Mouse (Mus musculus) layer of hippocampus, adult 2 months (tissue): ENCODE data around the gene Necab3. TPM values are rescaled to one million over a fixed set of nuclear protein-coding genes. Genes with fewer than 3 reads are reported as not detected.
A peak's percentile ranks its signal among the peaks of the same experiment; 100 is the strongest.

Experiments used
- DNase-seq, 2 experiments: peaks; one replicate each; pipeline ENCODE4 v3.0.0; 2022; ENCODE audit warnings: low spot score in 2 of 2
- H3K27ac ChIP-seq: fragments of 200-600 bp; 2 replicates; pipeline ENCODE4 v1.8.1; 2022
- H3K4me3 ChIP-seq: fragments of 200-600 bp; 2 replicates; pipeline ENCODE4 v1.8.1; 2022; ENCODE audit warnings: mild to moderate bottlenecking
- CTCF ChIP-seq: fragments of 200-600 bp; conservative IDR thresholded peaks from 2 replicates; pipeline ENCODE4 v1.8.1; 2022; ENCODE audit warnings: antibody characterized with exemption, mild to moderate bottlenecking, moderate library complexity
- total RNA-seq, 2 experiments: library from RNA; stranded (reverse); gene quantifications; 2 replicates each; pipeline ENCODE4 v1.2.3; 2021

Gene Necab3
- total RNA-seq, 2 experiments from 2014 or later = 30.0 to 34.9 TPM

DNA sequence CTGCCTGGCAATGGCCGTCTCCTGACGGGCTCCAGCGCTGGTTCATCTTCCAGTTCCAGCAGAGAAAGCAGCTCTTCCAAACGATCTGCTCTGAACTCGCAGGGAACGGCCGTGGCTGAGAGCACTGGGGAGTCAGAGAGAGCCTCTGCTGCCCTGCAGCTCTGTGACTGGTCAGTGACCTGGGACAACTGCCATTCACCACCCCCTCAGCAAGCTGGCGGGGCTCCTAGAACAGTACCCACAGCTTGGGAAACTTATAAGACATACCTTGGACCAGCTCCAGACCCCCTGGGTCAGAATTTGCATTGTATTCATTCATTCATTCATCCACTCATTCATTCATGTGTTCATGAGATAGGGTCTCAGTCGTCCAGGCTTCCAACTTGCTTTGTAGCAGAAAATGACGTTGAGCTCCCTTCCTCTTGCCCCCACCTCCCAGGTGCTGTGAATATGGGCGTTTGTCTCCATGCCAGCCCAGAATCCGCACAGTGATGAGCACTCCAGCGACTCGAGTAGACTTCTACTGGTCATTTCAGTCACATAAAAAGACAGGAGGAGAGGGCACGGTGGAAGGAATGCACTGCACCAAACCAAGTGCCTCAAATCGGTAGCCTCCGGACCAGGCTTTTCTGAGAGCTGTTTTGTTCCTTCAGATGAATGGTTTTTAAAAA is 26.4 kb upstream of the Necab3 start:
- no peak for TF ChIP-seq CTCF

GRCm38 (mm10) chr2:154583906-154584872 is 25.5 kb upstream of the Necab3 start:
- no peak for TF ChIP-seq CTCF
- DNase-seq = peak; percentile 93 to 94
- Histone ChIP-seq H3K4me3 (no peak overlapping the region), H3K27ac (peak overlapping the region; percentile 43; the same call in 1 of the 2 replicates)

More for the DNA sequence above, 26.4 kb upstream of the Necab3 start:
- Histone ChIP-seq H3K4me3 (no peak overlapping the region), H3K27ac (peak overlapping the region; percentile 43; the same call in 1 of the 2 replicates)
- DNase-seq = no peak

DNA sequence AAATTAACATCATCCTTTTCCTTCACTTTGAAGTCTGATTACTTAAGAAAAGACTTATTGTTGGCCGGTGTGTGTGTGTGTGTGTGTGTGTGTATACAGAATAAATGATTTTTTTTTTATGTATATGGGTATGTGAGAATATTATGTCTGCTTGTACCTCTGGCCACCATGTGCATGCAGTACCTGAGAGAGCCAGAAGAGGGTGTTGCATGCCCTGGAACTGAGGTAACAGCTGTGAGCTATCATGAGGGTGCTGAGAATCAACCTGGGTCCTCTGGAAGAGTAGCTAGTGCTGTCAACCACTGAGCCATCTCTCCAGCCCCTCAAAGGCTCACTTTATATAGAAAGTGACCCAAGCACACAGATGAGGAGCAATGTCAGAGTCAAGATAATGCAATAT is 22.7 kb upstream of the Necab3 start:
- no peak for DNase-seq
- TF ChIP-seq CTCF = peak; percentile 39
- Histone ChIP-seq H3K27ac (no peak overlapping the region), H3K4me3 (no peak overlapping the region)

DNA sequence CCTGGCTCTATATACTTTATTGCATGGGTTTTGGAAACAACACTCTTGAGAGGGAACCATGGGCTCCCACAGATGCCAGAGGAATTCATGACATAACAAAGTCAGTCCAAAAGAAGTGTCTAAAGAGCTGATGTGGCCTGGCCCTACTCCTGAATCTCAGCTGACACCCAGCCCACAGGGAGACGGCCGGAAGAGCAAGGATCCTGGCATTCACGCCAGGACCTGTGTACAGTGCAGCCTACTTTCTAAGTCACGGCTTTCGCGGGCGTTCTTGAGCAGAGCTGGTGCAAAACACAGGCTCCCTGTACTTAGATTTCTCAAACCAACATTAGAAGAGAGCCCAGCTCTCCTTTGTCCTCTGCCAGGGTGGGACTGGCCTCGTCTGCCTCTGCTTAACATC is 21.9 kb upstream of the Necab3 start:
- Histone ChIP-seq H3K4me3 (no peak overlapping the region), H3K27ac (no peak overlapping the region)
- DNase-seq = no peak
- TF ChIP-seq CTCF = no peak

GRCm38 (mm10) chr2:154577744-154578067 is 19.0 kb upstream of the Necab3 start:
- no peak overlapping the region for H3K4me3 ChIP-seq
- no peak for TF ChIP-seq CTCF
- no peak for DNase-seq
- no peak overlapping the region for H3K27ac ChIP-seq

GRCm38 (mm10) chr2:154576876-154577743 is 18.4 kb upstream of the Necab3 start:
- Histone ChIP-seq H3K27ac (no peak overlapping the region), H3K4me3 (no peak overlapping the region)
- TF ChIP-seq CTCF = no peak
- no peak for DNase-seq

GRCm38 (mm10) chr2:154574271-154574670 is 15.6 kb upstream of the Necab3 start:
- TF ChIP-seq CTCF = no peak
- Histone ChIP-seq H3K4me3 (no peak overlapping the region), H3K27ac (no peak overlapping the region)
- DNase-seq = no peak

DNA sequence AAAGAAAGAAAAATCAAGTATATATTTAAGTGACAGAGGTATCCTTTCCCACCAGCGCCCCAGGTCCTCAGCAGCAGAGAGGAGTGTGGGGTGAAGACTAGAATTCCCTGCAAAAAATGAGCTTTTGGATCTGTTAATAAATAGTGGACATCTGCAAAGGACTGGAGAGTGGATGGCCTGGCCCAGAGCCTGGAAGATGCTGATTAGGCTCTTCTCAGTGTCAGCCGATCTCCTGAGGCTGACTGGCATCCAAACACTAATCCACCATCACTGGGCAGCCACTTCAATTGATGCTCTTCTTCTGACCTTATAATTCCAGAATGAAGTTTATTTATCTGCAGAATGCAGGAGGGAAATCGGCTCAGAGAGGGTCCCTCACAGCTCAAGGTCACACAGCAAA is 14.3 kb upstream of the Necab3 start:
- DNase-seq = no peak
- TF ChIP-seq CTCF = no peak
- H3K27ac ChIP-seq = no peak overlapping the region
- no peak overlapping the region for H3K4me3 ChIP-seq

DNA sequence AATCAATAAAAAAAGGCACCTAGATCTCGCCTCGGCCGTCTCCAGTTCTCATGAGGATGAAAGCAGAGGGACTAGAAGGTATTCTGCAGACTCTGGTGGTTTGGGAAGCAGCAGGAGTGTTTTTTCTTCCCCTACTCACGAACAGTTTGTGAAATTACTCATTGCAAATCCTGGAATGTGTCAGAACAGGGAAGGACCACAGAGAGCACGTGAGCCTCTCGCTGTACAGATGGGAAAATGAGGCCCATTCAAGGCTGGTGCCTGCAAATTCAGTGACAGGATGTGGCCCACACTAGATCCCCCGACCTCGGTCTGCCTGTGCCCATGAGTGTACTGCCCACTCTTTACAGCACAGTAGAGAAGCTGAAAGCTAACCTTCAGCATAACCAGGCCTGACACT is 13.3 kb upstream of the Necab3 start:
- H3K4me3 ChIP-seq = no peak overlapping the region
- TF ChIP-seq CTCF = no peak
- no peak overlapping the region for H3K27ac ChIP-seq
- DNase-seq = no peak

DNA sequence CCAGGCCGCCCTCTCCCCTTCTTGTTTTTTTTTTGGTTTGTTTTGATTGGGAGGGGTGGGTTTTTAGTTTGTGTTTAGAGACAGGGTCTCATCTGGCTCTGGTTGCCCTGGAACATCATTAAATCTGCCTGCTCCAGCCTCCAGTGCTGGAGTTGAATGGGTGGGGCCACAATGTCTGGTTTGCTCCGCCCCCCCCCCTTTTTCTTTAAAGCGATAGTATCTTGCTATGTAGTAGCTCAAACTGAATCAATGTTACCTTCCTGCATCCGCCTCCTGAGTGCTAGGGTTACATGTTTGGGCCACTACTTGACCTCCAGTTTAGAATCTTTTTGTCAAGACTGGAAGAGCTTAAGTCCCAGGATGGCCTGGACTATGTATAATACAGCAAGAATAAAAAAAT is 12.6 kb upstream of the Necab3 start:
- no peak overlapping the region for H3K27ac ChIP-seq
- no peak for DNase-seq
- H3K4me3 ChIP-seq = no peak overlapping the region
- no peak for TF ChIP-seq CTCF

DNA sequence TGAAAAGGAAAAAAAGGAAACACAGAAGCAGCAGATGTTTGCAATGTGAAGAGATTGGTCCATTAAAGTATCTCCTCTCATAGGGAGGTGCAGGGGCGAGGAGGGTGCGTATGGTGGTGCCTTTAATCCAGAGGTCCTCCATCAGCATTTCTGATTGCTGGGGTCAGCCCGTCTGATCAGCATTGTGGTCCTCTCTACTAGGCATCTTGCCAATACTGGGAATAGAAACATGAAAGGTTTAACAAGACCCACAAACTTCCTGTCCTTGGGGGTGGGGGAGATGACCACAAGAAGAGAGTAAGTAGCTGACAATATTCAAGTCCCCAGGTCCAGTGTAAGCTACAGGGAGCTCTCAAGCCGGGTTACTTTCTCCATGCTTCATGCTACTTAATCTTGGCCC is 12.0 kb upstream of the Necab3 start:
- Histone ChIP-seq H3K4me3 (no peak overlapping the region), H3K27ac (no peak overlapping the region)
- DNase-seq = no peak
- no peak for TF ChIP-seq CTCF

DNA sequence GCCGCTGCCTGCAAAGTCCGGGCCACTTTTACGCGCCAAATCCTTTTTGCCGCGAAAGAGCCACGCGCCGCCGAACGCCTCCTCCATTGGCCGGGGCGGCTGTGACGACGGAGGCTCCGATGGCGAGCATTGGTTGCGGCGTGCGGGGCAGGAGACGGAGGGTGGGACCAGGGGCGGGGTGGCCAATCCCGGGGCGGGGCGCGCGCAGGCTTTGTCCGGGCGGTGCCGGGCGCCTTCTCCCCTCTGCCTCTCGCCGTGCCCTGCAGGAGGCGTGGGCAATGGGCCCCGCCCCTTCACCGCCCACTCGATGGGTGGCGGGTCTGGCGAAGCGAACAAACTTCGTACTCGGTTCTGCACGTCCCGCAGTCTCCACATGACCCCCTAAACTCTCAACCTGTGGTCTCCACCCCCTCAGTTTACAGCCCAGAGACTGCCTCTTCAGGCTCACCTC is 11.2 kb upstream of the Necab3 start, which contains the start of gene E2f1:
Gene E2f1, minus strand, starts transcription at position 57 of the 451 bp plus-strand sequence.
- Histone ChIP-seq H3K4me3 (peak within 1 kb of the TSS; percentile 68), H3K27ac (peak within 1 kb of the TSS; percentile 56; the same call in 1 of the 2 replicates)
- peak; percentile 92 to 96 for DNase-seq
- peak; percentile 31 for TF ChIP-seq CTCF
